Mouse (Mus musculus) lung, postnatal 25 days (tissue): Measurements from ENCODE around the gene BC049730.
"Not testable (repeated sequence)": the region's sequence is repeated elsewhere in the genome, so short reads cannot be mapped to it uniquely, and the experiment has no call there.

Experiments used
- DNase-seq: peaks from one replicate; pipeline ENCODE4 v3.0.0; 2022; ENCODE audit warnings: low spot score

The BC049730 gene

DNA sequence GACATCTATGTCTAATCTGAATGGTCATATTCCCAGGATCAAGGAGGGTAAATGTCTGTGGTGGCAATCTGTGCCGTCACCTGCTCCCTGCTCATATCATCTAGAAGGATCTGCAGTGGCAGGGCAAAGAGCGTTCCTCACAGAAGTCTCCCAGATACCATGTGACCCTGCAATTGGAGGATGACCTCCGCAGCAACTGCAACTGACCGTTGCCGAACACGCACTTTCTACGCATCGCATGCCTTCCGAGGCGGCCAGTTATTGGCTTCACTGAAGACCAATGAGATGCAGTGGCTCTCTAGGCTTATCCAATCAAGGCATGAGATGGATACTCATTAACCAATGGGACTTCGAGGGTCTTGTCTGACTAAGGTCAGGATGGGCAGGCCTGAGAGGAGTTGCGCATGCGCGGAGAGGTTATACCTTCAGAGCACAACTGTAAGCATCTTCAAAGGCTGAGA is at the start of gene BC049730:
TSS of gene BC049730 (plus strand) at position 411 of the 461 bp plus-strand sequence.
- DNase-seq = no peak

DNA sequence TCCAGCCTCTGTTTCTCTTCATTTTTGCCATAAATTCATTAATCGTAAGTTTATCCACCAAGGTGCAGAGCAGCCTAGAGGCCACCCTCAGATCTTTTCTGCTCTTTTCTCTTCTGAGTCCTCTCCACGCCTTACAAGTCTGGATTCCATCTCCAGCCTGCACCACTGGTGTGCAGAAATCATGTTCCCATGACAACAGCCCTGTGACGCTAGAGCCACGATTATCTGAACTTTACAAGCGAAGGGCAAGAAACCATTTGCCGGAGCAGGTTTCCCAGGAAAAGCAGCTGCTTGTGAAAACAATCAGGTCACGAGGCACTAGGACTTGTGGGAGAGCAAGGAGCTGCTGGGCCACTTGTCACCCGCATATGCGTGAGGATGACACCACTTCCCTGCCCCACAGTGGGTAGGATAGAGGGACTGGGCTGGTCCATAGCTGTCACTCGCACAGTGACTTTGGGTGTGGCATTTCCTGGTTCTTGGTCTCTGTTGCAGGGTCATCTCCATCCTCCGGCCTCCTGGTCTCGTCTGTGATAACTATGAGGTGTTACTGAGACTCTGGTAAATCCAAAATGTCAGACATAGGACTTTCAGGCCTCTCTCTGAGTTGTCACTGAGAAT is 49.2 kb upstream of the BC049730 start:
- DNase-seq = no peak

DNA sequence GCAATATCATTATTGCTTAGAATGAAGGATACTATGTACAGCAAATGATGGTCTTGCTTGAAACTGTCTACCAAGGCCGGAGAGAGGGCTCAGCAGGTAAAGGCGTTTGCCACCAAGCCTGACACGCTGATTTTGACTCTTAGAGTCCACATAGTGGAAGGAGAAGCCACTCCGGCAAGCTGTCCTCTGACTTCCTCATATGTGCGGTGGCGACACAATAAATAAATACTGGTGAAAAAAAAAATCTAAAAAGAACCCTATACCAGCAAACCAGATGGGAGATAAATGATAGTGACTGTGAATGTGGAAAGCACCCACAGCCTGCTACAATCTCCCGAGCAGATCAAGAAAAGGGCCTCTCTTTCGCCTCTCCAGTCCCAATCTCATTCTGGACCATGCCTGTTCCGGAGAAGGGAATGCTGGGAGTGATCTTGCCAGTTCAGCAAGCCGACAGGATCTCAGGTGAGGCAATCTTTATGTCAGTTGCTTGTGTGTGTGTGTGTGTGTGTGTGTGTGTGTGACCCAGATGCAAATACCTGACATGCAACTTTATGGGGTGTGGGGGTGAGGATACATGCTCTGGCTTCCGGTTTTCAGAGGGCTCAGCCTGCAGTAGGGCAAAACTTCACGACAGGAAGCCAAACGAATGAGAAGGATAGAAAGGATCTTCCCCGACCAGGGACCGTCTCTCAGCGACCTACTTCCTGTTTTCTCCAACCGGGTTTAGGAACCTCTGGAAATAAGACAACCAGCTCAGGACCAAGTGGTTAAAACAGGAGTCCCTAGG is 47.7 kb upstream of the BC049730 start:
- no peak for DNase-seq

DNA sequence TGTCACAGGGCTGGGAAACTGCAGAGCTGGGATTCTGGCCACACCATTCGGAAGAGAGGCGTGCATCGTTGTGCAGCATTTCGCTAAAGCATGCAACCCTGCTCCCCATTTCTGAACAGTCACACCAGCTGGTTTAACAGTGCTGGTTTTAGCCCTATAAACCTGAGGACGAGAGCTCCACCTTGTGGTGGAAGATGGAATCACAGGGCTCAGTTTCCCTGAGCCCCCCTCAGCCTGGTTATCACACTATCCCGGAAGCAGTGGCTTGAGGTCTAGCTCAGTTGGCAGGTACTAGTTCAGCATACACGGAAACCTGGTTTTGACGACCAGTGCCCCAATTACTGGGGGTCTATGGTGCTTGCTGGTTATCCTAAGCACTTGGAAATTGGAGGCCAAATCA is 46.5 kb upstream of the BC049730 start:
- peak; percentile 60 for DNase-seq

DNA sequence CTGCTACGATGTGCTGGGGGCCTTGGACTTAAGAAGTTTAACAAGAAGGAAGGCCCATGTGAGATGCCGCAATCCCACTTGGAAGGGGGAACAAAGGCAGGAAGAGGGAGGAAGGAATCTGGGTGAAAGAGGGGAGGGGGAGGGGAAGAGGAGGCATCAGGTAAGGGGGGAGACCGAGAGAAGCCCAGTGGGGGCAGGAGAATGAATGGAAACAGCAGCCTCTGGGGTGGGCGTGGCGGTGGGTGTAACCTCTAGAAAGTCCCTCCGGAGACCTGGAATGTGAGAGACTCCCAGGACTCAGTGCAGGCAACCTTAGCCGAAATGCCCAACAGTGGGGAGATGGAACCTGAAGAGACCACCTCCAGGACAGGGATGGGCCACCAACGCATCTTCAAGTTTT is 44.7 kb upstream of the BC049730 start:
- DNase-seq = no peak

DNA sequence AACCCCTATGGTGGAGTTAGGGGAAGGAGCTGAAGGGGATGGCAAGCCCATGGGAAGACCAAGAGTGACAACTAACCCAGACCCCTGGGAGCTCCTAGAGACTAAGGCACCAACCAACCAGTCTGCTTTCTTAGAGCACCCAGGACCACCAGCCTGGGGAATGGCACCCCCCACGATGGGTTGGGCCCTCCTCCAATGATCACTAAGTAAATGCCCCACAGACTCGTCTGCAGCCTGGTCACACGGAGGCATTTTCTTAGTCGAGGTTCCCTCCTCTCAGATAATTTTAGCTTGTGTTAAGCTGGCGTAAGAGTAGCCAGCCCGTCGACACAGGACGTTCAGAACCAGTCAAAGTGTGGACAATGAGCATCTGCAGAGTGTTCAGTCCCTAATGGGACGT is 44.1 kb upstream of the BC049730 start:
- no peak for DNase-seq

DNA sequence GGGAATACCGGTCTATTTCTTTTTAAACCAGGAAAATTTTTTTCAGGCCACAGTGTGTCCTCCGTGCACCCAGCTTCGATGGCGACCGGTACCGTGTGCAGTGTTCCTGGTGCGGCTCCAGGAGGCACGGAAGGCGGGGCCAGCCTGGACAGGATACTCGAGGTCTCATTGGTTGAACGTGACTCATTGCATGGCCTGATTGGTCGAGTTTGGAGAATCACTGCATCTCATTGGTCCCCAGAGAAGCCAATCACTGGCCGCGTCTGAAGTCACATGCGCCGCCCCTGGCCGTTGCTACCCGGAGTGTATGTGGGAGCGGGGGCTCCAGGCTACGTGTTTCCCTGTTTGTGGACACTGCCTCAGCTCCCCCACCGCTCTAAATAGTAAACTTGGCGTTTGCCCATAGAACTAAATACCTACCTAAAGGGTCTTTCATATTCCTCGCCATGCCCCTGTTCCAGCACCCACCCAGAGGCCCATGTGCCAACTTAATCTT is 37.0 kb upstream of the BC049730 start:
- no peak for DNase-seq

DNA sequence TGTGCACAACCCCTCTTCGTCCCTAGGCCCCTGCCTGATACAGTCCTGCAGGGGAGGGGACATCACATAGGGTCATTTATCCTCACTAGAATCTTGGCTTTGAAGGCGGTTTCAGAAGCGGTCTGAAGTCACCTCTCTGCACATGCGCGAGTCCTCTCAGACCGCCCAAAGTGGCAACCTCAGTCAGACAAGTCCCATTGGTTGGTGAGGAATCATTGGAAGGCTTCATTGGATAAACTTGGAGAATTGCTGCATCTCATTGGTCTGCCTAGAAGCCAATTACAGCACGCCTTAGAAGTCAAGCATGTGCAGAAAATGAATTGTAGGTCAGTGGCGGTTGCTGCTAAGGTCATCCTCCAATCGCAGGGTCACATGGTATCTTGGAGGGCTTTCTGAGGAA is 32.5 kb upstream of the BC049730 start, which contains the start of gene Tex101:
TSS of gene Tex101 (minus strand) at position 101 of the 400 bp plus-strand sequence.
- no peak for DNase-seq

DNA sequence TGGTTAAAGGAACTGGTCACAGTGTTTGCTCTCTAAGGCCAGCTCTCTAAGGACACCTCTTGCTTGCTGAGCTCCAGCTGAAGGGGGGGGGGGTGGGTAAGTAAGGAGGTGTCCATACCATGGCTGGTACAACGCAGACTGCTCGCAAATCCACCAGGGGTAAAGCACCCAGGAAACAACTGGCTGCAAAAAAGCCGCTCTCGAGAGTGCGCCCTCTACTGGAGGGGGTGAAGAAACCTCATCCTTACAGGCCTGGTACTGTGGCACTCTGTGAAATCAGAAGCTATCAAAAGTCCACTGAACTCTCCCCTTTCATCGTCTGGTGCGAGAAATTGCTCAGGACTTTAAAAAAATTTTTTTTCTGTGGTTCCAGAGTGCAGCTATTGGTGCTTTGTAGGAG is 24.9 kb upstream of the BC049730 start:
- DNase-seq = not testable (repeated sequence)

DNA sequence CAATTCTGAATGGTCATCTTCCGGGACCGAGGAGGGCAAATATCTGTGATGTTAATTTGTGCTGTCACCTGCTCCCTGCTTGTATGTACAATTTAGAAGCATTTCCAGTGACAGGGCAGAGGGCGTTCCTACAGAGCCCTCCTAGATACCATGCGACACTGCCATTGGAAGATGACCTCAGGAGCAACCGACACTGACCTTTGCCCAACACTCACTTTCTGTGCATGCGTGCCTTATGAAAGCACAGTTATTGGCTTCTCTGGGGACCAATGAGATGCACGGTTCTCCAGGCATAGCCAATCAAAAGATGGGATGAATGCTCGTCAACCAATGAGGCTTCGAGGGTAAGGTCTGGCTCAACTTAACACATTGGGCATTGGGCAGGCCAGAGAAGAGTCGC is 21.5 kb upstream of the BC049730 start:
- DNase-seq = not testable (repeated sequence)

DNA sequence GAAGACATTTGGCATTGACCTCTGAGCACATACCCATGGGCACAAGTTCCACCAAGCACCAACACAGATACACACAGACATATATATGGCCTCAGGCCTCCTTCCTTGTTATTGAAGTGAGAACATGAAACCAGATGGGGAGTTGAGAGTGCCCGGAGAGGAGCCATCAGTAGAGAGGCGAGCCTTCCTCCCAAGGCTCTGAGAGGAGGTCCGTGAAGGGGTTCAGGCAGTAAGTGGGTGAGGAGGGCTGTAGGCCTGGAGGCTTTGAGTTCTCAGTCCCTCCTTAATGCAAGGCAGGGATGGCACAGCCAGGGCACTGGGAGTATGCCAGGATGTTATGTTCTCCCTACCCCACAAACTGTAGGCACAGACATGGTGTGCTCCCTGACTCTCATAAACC is 16.3 kb upstream of the BC049730 start:
- DNase-seq = not testable (repeated sequence)

DNA sequence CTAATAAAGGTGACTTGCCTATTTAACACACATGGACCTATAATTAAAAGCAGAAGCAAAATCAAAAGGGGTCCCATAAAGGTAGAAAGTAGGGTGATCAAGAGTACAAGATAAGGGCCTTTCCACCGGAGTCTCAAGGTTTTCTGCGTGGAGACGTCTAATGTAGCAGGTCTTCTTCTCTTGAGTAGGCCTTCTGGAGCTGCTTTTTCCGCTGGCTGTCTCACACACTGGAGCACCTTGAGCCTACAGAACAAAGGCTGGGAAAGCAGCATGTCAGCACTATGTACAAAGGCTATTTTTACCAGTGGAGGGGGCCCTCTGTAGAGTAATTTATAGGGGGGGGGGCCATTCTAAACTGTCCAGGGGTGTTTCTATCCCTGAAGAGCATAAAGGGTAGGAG is 11.2 kb upstream of the BC049730 start:
- not testable (repeated sequence) for DNase-seq

DNA sequence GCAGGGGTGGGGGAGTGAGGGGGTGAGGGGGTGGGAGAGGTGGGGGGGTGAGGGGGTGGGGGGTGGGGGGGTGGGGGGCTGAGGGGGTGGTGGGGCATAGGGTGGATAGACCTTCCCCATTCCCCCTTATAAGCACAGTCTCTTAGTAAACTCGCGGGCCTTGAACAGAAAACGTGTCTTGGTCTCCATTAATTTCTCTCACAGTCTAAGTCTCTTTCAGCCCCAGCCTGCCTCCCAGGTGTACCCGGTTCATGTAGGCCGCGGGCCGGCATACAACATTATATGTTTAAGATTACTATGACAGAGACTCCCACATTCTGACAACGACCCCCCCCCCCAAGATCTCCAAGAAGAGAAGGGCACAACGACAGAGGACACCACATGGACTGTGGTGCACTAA is 6.2 kb upstream of the BC049730 start:
- DNase-seq = not testable (repeated sequence)

DNA sequence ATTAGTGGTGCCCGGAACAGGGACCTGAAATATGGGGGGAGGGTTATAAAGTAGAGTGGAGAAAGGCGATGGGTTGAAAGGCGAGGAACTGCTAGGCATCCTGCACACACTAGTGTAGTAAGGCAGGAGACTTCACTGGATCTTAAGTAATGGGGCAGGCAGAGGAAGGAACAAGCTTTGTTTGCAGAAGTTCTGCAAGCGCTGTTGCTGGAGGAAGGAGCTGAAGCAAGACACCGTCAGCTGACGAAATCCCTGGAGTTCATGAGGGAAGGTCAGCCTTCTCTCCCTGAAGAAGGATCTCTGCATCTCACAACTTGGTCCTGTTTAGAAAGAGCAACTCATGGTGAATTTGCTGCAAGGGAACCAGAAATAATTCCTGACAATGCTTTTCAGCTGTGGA is 6.0 kb downstream of the BC049730 start:
- DNase-seq = peak; percentile 9

DNA sequence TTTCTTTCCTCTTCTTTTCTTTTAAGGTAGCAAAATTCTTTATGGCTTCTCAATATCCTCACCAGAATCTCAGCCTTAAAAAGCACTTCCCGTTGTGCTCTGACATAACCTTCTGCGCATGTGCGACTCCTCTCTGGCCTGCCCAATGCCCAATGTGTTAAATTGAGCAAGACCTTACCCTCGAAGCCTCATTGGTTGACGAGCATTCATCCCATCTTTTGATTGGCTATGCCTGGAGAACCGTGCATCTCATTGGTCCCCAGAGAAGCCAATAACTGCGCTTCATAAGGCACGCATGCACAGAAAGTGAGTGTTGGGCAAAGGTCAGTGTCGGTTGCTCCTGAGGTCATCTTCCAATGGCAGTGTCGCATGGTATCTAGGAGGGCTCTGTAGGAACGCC is 17.8 kb downstream of the BC049730 start, which contains the start of gene Gm4763:
TSS of gene Gm4763 (minus strand) at position 101 of the 400 bp plus-strand sequence.
- not testable (repeated sequence) for DNase-seq

DNA sequence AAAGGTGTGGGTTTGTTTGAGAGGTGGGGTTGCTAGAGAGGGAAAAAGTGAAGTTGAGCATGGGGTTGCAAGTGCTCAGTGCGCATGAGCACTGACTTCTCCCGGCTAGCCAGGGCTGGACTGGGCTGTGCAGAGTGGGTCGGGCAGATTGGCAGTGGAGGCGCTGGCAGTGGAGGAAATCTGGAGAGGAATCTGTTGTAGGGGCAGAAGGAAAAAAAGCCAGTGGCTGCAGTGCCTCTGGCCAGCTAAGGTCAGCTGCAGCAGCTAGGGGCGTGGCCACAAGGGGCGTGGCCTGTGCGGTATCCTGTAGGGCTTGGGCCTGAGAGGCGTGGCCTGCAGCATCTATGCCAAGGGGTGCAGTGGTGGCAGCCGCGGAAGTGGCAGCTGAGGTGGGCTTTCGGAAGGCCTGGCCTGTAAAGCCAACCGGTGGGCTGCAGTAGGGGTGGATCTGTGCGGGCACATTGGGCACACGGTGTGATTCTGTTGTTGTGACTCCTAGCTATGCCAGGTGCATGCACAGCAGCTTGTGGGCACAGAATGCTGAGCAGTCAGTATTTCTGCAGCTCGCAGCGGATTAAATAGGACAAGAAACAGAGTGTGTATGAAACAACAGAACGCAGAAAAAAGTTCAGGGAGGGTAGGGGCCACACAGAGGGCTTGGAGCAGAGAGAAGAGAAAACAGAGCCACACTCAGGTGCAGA is 27.1 kb downstream of the BC049730 start:
- no peak for DNase-seq

DNA sequence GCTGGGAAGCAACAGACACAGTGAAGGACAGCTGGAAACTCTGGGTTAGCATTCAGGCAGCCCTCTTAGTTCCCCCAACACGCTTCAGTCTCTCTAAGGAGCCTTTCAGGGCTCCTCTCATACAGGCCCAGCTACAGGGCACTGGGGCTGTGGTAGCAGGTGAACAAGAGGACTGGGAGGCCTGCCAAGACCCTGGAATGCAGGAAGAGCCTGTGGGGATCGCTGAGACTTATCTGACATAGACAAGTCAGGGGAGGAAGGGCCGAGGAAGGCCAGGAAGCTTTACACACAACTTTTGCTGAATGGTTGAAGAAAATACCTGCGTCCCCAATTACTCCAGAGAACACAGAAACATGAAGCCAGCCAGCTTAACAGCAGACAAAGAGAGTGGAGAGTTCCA is 41.7 kb downstream of the BC049730 start:
- DNase-seq = no peak

DNA sequence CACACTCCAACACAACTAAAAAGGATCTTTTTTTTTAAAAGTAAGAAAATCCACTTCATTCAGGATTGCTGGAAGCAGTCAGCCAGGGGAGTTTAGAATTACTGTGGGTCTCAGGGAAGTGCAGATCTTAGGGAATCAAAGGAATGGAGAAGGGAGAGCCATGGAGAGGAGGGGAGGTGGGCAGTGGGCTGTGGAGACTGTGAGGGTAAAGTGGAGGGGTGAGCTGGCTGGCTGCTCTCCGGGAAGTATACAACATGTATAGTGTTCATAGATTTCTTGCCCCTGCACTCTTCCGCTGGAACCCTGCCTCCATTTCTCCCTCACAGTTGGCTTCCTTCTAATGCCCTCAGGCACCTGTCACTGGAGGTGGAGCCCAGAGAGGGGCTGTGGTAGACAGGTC is 42.6 kb downstream of the BC049730 start:
- DNase-seq = no peak

DNA sequence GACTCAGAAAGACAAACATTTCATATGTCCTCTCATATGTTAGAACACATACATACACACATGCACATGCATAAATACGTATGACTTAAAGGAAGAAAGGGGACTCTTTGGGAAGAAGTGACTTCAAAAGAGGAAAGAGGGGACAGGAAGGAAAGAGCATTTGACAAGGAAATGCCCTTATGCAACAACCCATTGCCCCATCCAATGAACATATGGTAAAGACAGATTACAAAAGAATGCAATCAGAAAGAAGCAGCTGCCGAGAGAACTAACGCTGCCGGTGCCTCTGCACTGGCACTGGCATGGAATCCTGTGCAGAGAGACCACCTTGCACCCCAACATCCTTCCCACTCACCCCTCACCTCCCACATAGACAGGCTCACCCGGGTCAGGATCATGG is 44.4 kb downstream of the BC049730 start:
- DNase-seq = no peak

DNA sequence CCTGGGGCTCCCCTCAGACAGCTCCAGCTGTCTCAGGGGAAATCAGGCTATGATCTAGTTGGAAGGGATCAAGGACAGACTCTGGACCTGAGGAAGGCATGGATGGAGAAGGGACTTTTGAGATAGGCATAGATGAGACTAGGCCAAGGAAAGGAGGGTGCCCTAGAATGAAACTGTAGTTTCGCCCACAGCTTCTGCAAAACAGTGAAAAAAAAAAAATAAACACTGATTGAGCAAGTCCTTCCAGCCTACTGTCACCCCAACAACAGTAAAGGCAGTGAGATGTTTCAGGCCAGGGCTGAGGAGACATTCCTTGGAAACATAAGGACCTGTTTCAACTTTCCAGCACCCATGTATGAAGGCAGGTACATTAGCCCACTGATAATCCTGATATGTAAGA is 49.5 kb downstream of the BC049730 start:
- DNase-seq = no peak

DNA sequence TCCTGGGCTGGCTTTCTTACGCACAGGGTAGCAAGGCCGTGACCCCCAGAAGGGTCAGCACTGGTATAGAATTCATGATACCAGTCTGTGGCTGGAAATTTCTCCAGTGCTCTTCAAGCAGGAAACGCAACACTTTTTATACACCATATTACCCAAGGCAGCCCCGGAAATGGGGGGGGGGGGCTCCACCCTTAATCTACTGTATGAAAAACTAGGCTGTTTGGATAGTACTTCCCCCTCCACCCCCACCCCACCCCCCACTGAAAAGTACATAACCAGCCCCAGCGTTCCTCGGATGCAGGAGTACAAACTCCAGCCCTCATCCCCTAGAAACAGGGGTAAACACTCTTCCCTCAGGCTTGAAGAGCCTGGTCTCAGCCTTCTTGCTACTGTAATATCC is 51.2 kb downstream of the BC049730 start, which contains the start of gene Cd177:
TSS of gene Cd177 (minus strand) at position 101 of the 400 bp plus-strand sequence.
- DNase-seq = no peak

DNA sequence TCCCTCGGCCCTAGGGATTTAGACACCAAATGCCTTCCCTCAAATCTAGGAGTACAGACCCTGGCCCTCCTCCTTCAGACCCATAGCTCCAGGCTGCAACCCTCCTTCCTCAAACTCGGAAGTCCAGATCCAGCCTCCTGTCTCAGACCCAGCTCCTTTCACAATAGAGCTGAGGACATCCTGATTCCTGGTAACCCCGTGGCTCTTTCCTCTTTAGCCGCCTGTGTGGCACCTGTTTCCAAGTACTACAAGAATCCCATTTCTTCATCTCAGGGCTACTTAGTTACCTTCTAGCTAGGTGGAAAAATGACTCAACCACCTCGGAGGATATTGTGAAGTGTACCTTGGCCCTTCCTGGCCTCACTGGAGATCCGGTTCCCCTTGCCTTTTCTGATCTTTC is 52.1 kb downstream of the BC049730 start:
- no peak for DNase-seq

DNA sequence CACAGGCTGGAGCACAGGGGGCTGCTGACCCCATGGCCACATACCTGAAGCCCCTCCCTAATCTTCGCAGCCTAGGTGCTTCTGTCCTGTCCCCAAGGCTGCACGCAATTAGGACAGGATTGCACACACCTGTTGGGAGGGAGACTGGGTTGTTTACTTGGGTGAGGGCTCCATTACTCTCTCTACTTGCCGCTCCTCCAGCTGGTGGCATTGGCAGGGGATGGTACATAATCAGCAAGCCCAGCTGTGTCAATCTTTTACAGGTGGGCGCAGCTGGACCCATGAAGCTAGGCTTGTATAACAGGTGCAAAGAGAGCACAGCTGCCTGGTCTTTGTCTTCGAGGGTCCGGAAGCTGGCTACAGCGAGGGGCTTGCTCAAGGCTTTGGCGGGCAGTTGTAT is 53.5 kb downstream of the BC049730 start:
- no peak for DNase-seq
